Mouse (Mus musculus) spleen, postnatal 14 days (tissue): ENCODE results near the gene Arhgap21.

ENCODE experiments used
- DNase-seq, 2 experiments: peaks; one replicate each; pipeline ENCODE4 v3.0.0; 2021 to 2022; ENCODE audit warnings: low spot score in 2 of 2

Arhgap21 gene

GRCm38 (mm10) chr2:20966176-20967100 lies 2.2 kb downstream of the Arhgap21 start:
- DNase-seq, result no peak

DNA sequence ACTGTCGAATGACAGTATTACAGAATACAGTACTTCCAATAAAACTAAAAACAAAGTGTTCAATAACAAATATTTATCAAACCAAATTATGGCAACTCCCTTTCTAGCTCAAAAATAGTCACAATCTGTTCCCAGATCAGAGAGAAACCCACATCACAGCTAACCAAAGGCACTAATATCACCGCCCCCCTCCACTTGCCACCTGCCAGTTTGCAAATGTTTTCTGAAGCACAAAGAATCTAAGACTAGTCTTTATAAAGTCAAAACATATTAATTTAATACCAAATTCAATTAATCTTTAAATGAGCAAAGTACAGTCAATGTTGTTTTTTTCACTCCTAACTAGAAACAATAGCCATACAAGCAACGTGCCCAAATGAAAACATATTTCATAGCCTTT lies 3.3 kb downstream of the Arhgap21 start:
- DNase-seq, result no peak

DNA sequence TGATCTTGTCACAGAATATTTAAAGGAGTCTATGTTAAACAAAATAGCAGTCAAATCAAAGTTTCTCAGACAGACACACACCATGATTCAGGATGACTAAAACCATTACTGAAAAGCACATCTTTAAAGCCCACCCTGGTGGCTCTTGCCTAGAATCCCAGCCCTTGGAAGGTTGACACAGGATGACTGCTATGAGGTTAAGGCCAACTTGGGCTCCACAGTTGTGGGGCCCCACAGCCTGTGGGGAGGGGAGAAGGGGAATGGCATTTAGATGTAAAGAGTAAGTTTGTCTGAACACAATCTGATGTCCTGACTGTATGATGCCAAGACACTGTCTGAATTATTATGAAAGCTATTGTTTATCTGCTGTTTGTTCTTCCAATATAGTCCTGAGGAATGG lies 4.2 kb downstream of the Arhgap21 start:
- no peak for DNase-seq

- DNase-seq, result no peak
Measured at GRCm38 (mm10) chr2:20963226-20963805, 5.4 kb downstream of the Arhgap21 start.

DNA sequence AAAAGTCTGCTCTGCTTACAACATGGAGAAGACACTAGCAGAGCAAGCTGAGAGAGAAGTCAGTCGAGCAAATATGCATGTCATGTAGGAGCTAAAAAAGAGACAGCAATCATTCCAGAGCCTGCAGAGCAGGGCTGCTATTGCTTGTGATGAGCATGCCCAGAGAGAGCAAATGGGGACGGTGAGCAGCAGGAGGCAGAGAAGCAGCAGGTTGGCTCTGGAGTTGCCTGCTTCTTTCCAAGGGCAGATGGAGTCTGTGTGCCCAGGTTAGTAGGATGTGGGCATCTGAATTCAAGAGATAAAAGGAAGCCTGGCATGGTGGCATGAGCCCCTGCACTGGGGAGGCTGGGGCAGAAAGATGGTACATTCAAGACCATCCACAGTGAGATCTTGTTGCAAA lies 6.4 kb downstream of the Arhgap21 start:
- no peak for DNase-seq

DNA sequence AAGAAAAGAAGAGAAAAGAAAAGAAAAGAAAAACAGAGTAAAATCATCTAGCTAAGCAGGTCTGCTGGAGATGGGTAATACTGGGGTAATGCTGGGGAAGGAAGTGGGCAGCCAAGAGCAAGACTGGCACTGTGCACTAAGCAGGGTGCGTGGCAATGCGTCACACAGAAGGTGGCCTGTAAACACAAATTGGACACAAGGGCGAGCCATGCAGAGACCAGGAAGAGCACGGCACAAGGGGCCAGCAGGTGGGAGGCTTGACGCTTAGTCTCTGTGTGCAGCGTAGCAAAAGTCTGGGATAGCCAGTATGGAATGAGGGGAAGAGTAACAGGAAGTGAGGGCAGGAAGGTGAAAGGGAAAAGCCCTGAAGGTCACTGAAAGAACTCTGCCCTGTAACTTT lies 6.9 kb downstream of the Arhgap21 start:
- no peak for DNase-seq

GRCm38 (mm10) chr2:20961295-20961694 lies 7.4 kb downstream of the Arhgap21 start:
- no peak for DNase-seq

GRCm38 (mm10) chr2:20960668-20961035 lies 8.0 kb downstream of the Arhgap21 start:
- no peak for DNase-seq

GRCm38 (mm10) chr2:20959906-20960667 lies 8.6 kb downstream of the Arhgap21 start:
- no peak for DNase-seq

DNA sequence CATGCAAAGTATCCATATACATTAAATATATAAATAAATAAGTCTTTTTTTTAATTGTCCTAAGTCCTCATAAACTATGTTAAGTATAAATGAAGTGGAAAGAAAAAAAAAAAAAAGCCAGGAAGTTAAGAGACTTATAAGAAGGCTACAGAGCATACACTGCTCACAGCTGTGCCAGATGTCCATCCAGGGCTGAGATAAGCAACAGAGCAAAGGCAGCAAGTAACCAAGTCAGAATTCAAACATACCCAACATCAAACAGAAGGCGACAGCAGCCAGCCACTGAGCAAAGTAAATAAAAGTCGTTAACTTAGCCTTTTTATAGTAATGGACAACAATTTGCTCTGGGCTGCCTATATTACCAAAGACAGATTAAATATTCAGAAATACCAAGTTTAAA lies 9.6 kb downstream of the Arhgap21 start:
- DNase-seq, result no peak

DNA sequence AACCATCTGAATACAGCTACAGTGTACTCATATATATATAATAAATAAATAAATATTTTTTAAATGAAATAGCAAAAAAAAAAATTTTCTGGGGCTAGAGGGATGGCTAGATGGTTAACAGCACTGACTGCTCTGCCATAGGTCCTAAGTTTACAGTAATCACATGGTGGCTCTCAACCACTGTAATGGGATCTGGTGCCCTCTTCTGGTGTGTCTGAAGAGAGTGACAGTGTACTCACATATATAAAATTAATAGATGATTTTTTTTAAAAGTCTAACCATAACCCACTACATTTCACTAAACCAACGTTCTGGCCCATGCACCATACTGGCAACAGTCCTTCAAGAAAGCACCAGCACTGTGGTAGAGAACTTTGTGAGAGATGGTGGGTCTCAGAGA lies 10.7 kb downstream of the Arhgap21 start:
- no peak for DNase-seq

GRCm38 (mm10) chr2:20956716-20957115 lies 12.0 kb downstream of the Arhgap21 start:
- no peak for DNase-seq

- no peak for DNase-seq
Measured at GRCm38 (mm10) chr2:20955996-20956395, 12.7 kb downstream of the Arhgap21 start.

- no peak for DNase-seq
Measured at GRCm38 (mm10) chr2:20955376-20955775, 13.3 kb downstream of the Arhgap21 start.

GRCm38 (mm10) chr2:20952716-20953115 lies 16.0 kb downstream of the Arhgap21 start:
- DNase-seq, result no peak

DNA sequence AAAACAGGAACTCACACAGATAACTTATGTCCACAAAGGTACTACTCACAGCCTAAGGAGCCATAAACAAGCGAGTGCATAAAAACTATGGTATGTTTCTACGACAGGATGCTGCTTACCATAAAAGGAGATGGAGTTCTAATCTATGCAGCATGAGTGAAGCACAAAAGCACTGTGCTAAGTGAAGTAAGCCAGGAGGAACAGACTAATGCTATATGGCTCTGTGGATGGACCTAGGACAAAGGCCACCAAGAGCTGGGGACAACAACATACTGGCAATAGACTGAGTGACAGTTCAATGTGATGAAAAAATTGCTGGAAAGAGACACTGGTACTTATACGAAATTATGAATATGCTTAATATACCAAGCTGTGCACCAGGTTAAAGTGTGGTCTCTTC lies 19.5 kb downstream of the Arhgap21 start:
- no peak for DNase-seq

- DNase-seq, result no peak
Measured at GRCm38 (mm10) chr2:20947036-20947435, 21.6 kb downstream of the Arhgap21 start.

- no peak for DNase-seq
Measured at GRCm38 (mm10) chr2:20945596-20945995, 23.1 kb downstream of the Arhgap21 start.

DNA sequence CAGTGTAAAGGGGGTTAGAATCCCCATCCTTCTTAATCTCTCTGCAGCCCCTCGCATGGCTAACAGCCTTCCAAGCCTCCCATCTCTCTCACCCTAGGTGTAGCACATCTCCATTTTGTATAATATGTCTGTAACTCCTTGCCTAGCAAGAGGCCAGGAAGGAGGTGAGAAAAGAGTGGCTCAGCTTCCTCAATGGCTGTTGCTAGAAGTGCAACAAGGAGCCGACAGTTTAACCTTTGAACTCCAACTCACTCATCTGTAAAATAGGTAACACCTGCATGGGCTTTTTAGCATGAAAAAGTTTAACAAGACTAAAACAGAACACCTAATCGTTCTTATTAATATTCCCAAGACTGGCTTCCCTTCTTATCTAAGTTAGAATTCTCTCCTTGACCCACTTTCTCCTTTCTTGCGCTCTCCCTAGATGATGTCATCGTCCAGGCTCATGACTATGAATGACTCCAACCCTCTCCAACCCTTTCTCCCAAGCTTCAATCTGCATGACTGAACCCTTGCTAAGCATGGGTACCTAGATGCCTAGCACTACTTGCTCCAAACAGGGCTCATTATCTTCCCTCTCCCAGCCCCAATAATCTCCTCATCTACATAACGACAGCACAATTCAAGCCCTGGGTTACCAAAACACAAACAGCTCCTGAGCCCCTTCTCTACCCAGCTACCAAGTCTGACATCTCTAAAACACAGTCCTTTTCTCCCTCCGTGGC lies 24.8 kb downstream of the Arhgap21 start:
- DNase-seq, result no peak

- DNase-seq, result no peak
Measured at GRCm38 (mm10) chr2:20943222-20943621, 25.5 kb downstream of the Arhgap21 start.

- DNase-seq, result no peak
Measured at GRCm38 (mm10) chr2:20942434-20943198, 26.1 kb downstream of the Arhgap21 start.
